Mouse (Mus musculus): ENCODE data around the gene Zbtb3. TPM values are rescaled to one million over a fixed set of nuclear protein-coding genes. Genes with fewer than 3 reads are reported as not detected.
"Not testable (repeated sequence)": the region's sequence is repeated elsewhere in the genome, so short reads cannot be mapped to it uniquely, and the experiment has no call there.

The Zbtb3 gene
- polyA plus RNA-seq, 1 experiment, result 40.5 TPM

- Histone ChIP-seq H3K27me3 (ENCODE audit: control insufficient read depth, insufficient read depth, low read length) (no peaks in the 10 kb centered on the region), H3K27ac (ENCODE audit: control insufficient read depth, insufficient read depth, low read depth, low read length) (no peak overlapping the region), H3K36me3 (ENCODE audit: control insufficient read depth, insufficient read depth, low read length) (peaks cover 8% of the 10 kb centered on the region), H3K4me3 (ENCODE audit: control insufficient read depth, low read depth, low read length) (no peak overlapping the region), H3K4me1 (ENCODE audit: control insufficient read depth, insufficient read depth, low read length) (no peaks in the 10 kb centered on the region)
- TF ChIP-seq POLR2A (IDR thresholded peaks at IDR 0.05; ENCODE audit: control insufficient read depth, low read depth, low read length) (no peak), CTCF (IDR thresholded peaks at IDR 0.05; ENCODE audit: control insufficient read depth, insufficient read depth, insufficient replicate concordance, low read depth, low read length) (no peak)
These were observed 28.3 kb downstream of the Zbtb3 start for GRCm38 (mm10) chr19:8830664-8831063.

GRCm38 (mm10) chr19:8831262-8831661, 28.9 kb downstream of the Zbtb3 start:
- Histone ChIP-seq H3K27ac (ENCODE audit: control insufficient read depth, insufficient read depth, low read depth, low read length) (no peak overlapping the region), H3K27me3 (ENCODE audit: control insufficient read depth, insufficient read depth, low read length) (no peaks in the 10 kb centered on the region), H3K36me3 (ENCODE audit: control insufficient read depth, insufficient read depth, low read length) (peaks cover 8% of the 10 kb centered on the region), H3K4me3 (ENCODE audit: control insufficient read depth, low read depth, low read length) (no peak overlapping the region), H3K4me1 (ENCODE audit: control insufficient read depth, insufficient read depth, low read length) (no peaks in the 10 kb centered on the region)
- no peak for TF ChIP-seq CTCF (IDR thresholded peaks at IDR 0.05; ENCODE audit: control insufficient read depth, insufficient read depth, insufficient replicate concordance, low read depth, low read length)
- TF ChIP-seq POLR2A (IDR thresholded peaks at IDR 0.05; ENCODE audit: control insufficient read depth, low read depth, low read length), result no peak

GRCm38 (mm10) chr19:8832971-8833370, 30.6 kb downstream of the Zbtb3 start:
- no peak overlapping the region for H3K4me3 ChIP-seq (ENCODE audit: control insufficient read depth, low read depth, low read length)
- TF ChIP-seq POLR2A (IDR thresholded peaks at IDR 0.05; ENCODE audit: control insufficient read depth, low read depth, low read length) (no peak), CTCF (IDR thresholded peaks at IDR 0.05; ENCODE audit: control insufficient read depth, insufficient read depth, insufficient replicate concordance, low read depth, low read length) (no peak)
- H3K4me1 ChIP-seq (ENCODE audit: control insufficient read depth, insufficient read depth, low read length), result peaks cover 3% of the 10 kb centered on the region
- no peaks in the 10 kb centered on the region for H3K27me3 ChIP-seq (ENCODE audit: control insufficient read depth, insufficient read depth, low read length)
- H3K27ac ChIP-seq (ENCODE audit: control insufficient read depth, insufficient read depth, low read depth, low read length), result no peak overlapping the region
- peaks cover 5% of the 10 kb centered on the region for H3K36me3 ChIP-seq (ENCODE audit: control insufficient read depth, insufficient read depth, low read length)

- H3K27ac ChIP-seq (ENCODE audit: control insufficient read depth, insufficient read depth, low read depth, low read length), result peak overlapping the region; percentile 26; the same call in 1 of the 2 replicates
- not testable (repeated sequence) for H3K27me3 ChIP-seq (ENCODE audit: control insufficient read depth, insufficient read depth, low read length); H3K36me3 ChIP-seq (ENCODE audit: control insufficient read depth, insufficient read depth, low read length); H3K4me3 ChIP-seq (ENCODE audit: control insufficient read depth, low read depth, low read length)
- H3K4me1 ChIP-seq (ENCODE audit: control insufficient read depth, insufficient read depth, low read length), result peaks cover 18% of the 10 kb centered on the region
These were observed 34.0 kb downstream of the Zbtb3 start for GRCm38 (mm10) chr19:8836327-8836726.

GRCm38 (mm10) chr19:8837251-8837791, 35.0 kb downstream of the Zbtb3 start, which contains the start of gene Bscl2:
Gene Bscl2 (plus strand): TSS chr19:8837467.
- H3K27me3 ChIP-seq (ENCODE audit: control insufficient read depth, insufficient read depth, low read length), result no peaks in the 10 kb centered on the region
- peak within 1 kb of the TSS; percentile 93 for H3K4me3 ChIP-seq (ENCODE audit: control insufficient read depth, low read depth, low read length)
- peak within 1 kb of the TSS; percentile 92 for H3K27ac ChIP-seq (ENCODE audit: control insufficient read depth, insufficient read depth, low read depth, low read length)
- H3K4me1 ChIP-seq (ENCODE audit: control insufficient read depth, insufficient read depth, low read length), result peaks cover 18% of the 10 kb centered on the region
- TF ChIP-seq POLR2A (IDR thresholded peaks at IDR 0.05; ENCODE audit: control insufficient read depth, low read depth, low read length) (peak; percentile 83), CTCF (IDR thresholded peaks at IDR 0.05; ENCODE audit: control insufficient read depth, insufficient read depth, insufficient replicate concordance, low read depth, low read length) (peak; percentile 12; the same call in 1 of the 2 replicates)
- peaks cover 2% of the 10 kb centered on the region; the same call in 1 of the 2 replicates for H3K36me3 ChIP-seq (ENCODE audit: control insufficient read depth, insufficient read depth, low read length)

GRCm38 (mm10) chr19:8838041-8838730, 35.8 kb downstream of the Zbtb3 start:
- Histone ChIP-seq H3K27ac (ENCODE audit: control insufficient read depth, insufficient read depth, low read depth, low read length) (peak overlapping the region; percentile 92), H3K27me3 (ENCODE audit: control insufficient read depth, insufficient read depth, low read length) (no peaks in the 10 kb centered on the region), H3K36me3 (ENCODE audit: control insufficient read depth, insufficient read depth, low read length) (peaks cover 2% of the 10 kb centered on the region; the same call in 1 of the 2 replicates), H3K4me1 (ENCODE audit: control insufficient read depth, insufficient read depth, low read length) (peaks cover 18% of the 10 kb centered on the region), H3K4me3 (ENCODE audit: control insufficient read depth, low read depth, low read length) (peak overlapping the region; percentile 93)
- TF ChIP-seq POLR2A (IDR thresholded peaks at IDR 0.05; ENCODE audit: control insufficient read depth, low read depth, low read length), result no peak
- TF ChIP-seq CTCF (IDR thresholded peaks at IDR 0.05; ENCODE audit: control insufficient read depth, insufficient read depth, insufficient replicate concordance, low read depth, low read length), result no peak

- H3K27ac ChIP-seq (ENCODE audit: control insufficient read depth, insufficient read depth, low read depth, low read length), result peak within 1 kb of the TSS; percentile 92
- peaks cover 18% of the 10 kb centered on the region for H3K4me1 ChIP-seq (ENCODE audit: control insufficient read depth, insufficient read depth, low read length)
- no peak for TF ChIP-seq CTCF (IDR thresholded peaks at IDR 0.05; ENCODE audit: control insufficient read depth, insufficient read depth, insufficient replicate concordance, low read depth, low read length)
- no peak for TF ChIP-seq POLR2A (IDR thresholded peaks at IDR 0.05; ENCODE audit: control insufficient read depth, low read depth, low read length)
- H3K27me3 ChIP-seq (ENCODE audit: control insufficient read depth, insufficient read depth, low read length), result no peaks in the 10 kb centered on the region
- H3K4me3 ChIP-seq (ENCODE audit: control insufficient read depth, low read depth, low read length), result peak within 1 kb of the TSS; percentile 93
- peaks cover 2% of the 10 kb centered on the region; the same call in 1 of the 2 replicates for H3K36me3 ChIP-seq (ENCODE audit: control insufficient read depth, insufficient read depth, low read length)
These were observed 37.0 kb downstream of the Zbtb3 start, which contains the start of gene Gng3 for GRCm38 (mm10) chr19:8839103-8839907. Gene Gng3 (minus strand): TSS chr19:8839194.

Data from testis, adult 2 months (tissue).